ENCODE assay signal across 28 mouse cellular contexts in the genomic region with DNA sequence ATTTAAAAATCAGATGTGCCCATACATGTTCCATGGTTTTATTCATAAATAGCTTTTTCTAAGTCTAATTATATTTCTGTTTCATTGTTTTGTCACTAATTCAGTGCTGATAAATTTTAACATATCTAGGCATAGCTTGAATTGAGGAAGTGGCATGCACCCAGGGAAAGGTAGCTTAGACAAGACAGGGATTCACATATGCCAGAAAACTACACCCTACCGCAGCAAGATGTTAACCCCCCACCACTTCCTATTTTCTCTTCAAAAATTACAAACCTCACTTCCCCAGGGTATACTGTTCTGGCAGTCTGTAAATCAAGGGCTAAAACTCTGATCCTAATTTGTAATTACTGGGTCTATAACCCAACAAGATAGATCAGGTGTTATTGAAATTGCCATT.
"Had no signal": no experiment of that assay in that cellular context is flagged by ENCODE, and none has a peak within 500 bp of the region (broad histone marks: within the 10 kb centered on the region; RNA-seq: fewer than 3 reads in every experiment).

No protein-coding gene starts in this region.

- H3K9me3 ChIP-seq: embryonic facial prominence, embryonic 10.5 days; embryonic facial prominence, embryonic 12.5 days; embryonic facial prominence, embryonic 13.5 days; embryonic facial prominence, embryonic 15.5 days; forebrain, embryonic 10.5 days; forebrain, embryonic 12.5 days; forebrain, embryonic 13.5 days; forebrain, embryonic 15.5 days; heart, embryonic 10.5 days; heart, embryonic 12.5 days had no signal

- DNase-seq: cerebellum, adult 9-11 months; cerebellum, postnatal 10 days; cerebellum, postnatal 14 days; cerebellum, postnatal 25 days; cerebellum, postnatal 36 days; embryo, embryonic 11 days; forebrain, postnatal 0 days; gastrocnemius, adult 2 months; gastrocnemius, postnatal 10 days; gastrocnemius, postnatal 14 days; gastrocnemius, postnatal 25 days; gastrocnemius, postnatal 36 days; heart, adult 18-20 months; heart, adult 2 months had no signal

- H3K4me3 ChIP-seq: embryonic facial prominence, embryonic 10.5 days; embryonic facial prominence, embryonic 12.5 days; embryonic facial prominence, embryonic 13.5 days; embryonic facial prominence, embryonic 15.5 days; erythroblast, embryonic 14.5 days; forebrain, embryonic 10.5 days; forebrain, embryonic 12.5 days; forebrain, embryonic 13.5 days; forebrain, embryonic 15.5 days; gastrocnemius, adult 2 months; heart, adult 2 months; heart, embryonic 10.5 days; heart, embryonic 12.5 days had no signal

- H3K36me3 ChIP-seq: embryonic facial prominence, embryonic 10.5 days; embryonic facial prominence, embryonic 12.5 days; embryonic facial prominence, embryonic 13.5 days; embryonic facial prominence, embryonic 15.5 days; forebrain, embryonic 10.5 days; forebrain, embryonic 12.5 days; forebrain, embryonic 15.5 days; heart, embryonic 10.5 days; heart, embryonic 12.5 days had no signal

- H3K27ac ChIP-seq: embryonic facial prominence, embryonic 10.5 days; embryonic facial prominence, embryonic 12.5 days; embryonic facial prominence, embryonic 13.5 days; embryonic facial prominence, embryonic 15.5 days; forebrain, embryonic 10.5 days; forebrain, embryonic 12.5 days; forebrain, embryonic 13.5 days; forebrain, embryonic 15.5 days; gastrocnemius, adult 2 months; heart, adult 2 months; heart, embryonic 10.5 days had no signal

- H3K4me1 ChIP-seq: embryonic facial prominence, embryonic 10.5 days; embryonic facial prominence, embryonic 12.5 days; embryonic facial prominence, embryonic 13.5 days; embryonic facial prominence, embryonic 15.5 days; forebrain, embryonic 12.5 days; forebrain, embryonic 13.5 days; forebrain, embryonic 15.5 days; heart, embryonic 10.5 days; heart, embryonic 12.5 days had no signal

- H3K9ac ChIP-seq: embryonic facial prominence, embryonic 12.5 days; embryonic facial prominence, embryonic 13.5 days; embryonic facial prominence, embryonic 15.5 days; forebrain, embryonic 12.5 days; forebrain, embryonic 13.5 days; forebrain, embryonic 15.5 days; forebrain, postnatal 0 days; heart, embryonic 12.5 days had no signal

- H3K4me2 ChIP-seq: embryonic facial prominence, embryonic 12.5 days; embryonic facial prominence, embryonic 13.5 days; embryonic facial prominence, embryonic 15.5 days; forebrain, embryonic 12.5 days; forebrain, embryonic 13.5 days; forebrain, embryonic 15.5 days; heart, embryonic 11.5 days; heart, embryonic 12.5 days had no signal

- H3K27me3 ChIP-seq: embryonic facial prominence, embryonic 12.5 days; embryonic facial prominence, embryonic 13.5 days; embryonic facial prominence, embryonic 15.5 days; forebrain, embryonic 12.5 days; forebrain, embryonic 13.5 days; forebrain, embryonic 15.5 days; heart, embryonic 12.5 days had no signal

- ATAC-seq: forebrain, embryonic 13.5 days; forebrain, embryonic 14.5 days; forebrain, embryonic 15.5 days; forebrain, embryonic 16.5 days; forebrain, postnatal 0 days had no signal
